Mouse (Mus musculus) layer of hippocampus, postnatal 10 days (tissue): Measurements from ENCODE around the gene C1ql1. TPM values are rescaled to one million over a fixed set of nuclear protein-coding genes. Genes with fewer than 3 reads are reported as not detected.
A peak's percentile ranks its signal among the peaks of the same experiment; 100 is the strongest.

Experiments used
- DNase-seq, 2 experiments: peaks; one replicate each; pipeline ENCODE4 v3.0.0; 2021; ENCODE audit warnings: low spot score in 2 of 2
- total RNA-seq, 2 experiments: library from RNA; stranded (reverse); gene quantifications; 2 replicates each; pipeline ENCODE4 v1.2.3; 2021

The C1ql1 gene
- total RNA-seq, 2 experiments from 2014 or later: 32.3 to 37.5 TPM

DNA sequence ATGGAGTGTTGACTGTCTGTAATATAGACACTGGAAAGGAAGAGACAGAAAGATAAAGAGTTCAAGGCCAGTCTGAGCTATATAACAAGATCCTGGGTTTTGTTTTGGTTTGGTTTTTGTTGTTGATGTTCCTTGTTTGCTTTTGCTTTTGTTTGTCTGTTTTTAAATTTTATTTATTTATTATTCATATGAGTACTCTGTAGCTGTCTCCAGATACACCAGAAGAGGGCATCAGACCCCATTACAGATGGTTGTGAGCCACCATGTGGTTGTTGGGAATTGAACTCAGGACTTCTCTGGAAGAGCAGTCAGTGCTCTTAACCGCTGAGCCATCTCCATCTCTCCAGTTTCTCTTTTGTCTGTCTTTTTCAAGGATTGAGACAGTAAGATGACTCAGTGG lies 12.4 kb upstream of the C1ql1 start:
- DNase-seq: no peak

DNA sequence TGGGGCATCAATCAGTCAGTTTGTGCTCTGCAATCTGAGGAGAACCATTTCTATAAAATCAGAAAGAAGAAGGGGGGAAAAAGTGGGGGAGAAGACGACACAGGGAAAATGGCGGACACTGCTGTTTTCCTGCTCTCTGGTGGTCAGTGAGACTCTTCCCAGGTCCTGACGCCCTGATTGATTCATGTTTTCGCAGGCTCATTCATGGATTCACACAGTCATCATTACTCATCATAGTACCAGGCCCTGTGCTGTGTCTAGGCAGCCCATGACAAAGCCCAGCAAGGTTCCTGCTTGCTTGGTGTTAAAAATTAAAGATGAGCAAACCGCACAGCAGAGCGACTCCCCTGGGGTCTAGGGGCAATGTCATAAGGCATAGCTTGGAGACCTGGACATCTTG lies 11.9 kb upstream of the C1ql1 start:
- DNase-seq: no peak

DNA sequence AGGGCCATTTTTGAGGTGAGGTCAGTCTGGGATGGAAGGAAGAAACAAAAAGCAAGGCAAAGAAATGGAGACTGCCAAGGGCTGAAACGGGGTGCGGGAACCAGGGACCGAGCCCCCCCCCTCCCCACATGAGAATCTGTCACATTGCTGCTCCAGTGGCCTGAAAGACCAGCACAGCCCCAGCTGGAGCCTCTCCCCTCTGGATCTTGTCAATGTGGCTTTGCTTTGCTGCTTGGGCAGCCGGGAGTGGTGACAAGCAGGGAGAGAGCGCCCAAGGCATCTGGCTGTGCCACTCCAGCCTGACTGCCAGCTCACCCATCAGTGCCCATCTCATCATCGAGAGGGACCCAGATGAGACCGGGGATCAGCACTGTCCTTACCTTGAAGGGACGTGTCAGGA lies 11.2 kb upstream of the C1ql1 start:
- DNase-seq: no peak

DNA sequence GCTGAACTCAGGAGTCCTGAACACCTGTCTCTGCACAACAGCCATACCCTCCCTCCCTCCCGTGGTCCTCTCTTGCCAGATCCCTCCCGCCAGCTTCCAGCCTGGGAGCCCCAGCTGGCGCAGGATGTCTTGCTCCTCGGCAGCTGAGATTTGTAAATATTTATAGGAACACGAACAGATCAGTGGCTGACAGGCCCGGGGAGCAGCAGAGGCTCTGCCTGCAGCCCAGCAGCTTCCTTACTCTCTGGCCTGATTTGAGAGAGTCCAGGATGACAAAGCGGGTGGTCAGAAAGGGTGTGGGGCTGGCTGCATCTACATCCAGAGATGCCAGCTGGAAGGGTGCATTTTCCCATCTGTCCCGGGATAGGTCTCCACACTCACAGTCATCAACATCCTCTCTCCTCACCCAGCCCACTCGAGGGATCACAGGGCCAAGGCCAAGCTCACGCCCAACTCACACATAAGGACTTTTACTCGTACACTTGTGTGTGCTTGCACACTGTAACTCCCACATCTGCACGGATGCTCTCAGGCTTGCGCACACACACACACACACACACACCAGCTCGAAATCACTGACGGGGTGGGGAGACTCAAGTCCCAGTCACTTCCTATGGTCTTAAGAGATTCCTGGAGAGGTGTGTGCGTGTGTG lies 10.6 kb upstream of the C1ql1 start:
- DNase-seq: no peak

DNA sequence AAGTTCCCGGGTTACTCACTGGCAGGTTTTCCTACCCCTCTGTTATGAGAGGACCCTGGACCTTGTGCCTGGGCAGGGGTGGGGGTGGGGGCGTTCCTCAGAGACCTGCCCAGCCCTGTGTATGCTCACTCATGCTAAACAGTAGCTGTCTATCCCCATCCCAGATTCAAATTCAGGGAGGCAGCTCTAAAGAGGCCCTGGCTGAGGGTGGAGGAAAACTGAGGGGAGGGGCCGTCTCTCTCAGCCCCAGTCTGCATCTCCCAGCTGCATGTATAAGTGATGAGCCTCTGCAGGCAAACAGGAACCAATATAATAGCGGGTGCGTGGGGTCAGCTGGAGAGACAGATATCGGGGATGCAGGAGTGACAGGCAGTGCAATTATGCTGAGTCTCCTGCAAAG lies 6.4 kb upstream of the C1ql1 start:
- no peak for DNase-seq

DNA sequence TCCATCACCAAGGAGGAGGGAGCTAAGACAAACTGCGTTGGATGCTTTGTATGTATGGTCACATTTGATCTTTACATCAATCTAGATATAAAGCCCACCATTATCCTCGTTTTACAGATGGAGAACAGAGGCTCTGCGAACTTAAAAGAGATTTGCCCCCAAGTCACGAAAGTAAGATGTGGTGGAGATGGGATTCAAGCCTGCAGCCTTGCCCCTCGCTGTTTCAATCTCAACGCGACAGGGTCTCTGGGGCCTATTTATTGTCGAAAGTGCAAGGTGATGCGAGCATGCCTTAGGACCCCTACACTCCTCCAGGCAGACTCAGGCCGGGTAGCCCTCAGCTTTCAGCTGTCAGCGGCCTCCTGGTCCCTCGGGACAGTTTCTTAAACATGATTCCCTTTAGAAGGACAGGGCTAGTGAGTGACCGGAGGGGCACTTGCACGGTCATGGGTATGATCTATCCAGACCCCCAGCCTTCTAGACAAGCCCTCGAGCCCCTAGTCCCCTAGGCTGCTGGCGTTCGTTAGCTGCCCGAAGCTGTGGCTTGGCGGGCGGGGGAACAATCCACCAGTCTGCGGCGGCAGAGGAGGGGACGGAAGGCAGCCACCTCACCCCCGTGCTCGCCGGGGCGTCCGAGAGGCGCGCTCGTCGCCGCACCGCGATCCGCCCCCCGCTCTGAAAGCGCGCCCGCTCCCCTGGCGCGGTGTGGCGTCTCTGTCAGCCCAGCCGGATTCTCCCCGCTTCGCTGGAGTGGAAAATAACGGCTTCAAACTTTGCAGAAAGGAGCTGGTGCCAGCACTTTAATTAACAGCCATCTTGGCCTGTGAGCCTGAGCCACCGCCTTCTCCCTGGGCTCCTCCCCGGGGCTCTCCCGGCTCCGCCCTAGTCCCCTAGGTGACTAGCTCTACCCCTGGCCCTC lies 1.8 kb upstream of the C1ql1 start:
- DNase-seq: peak in 1 of 2 experiments; percentile 54

DNA sequence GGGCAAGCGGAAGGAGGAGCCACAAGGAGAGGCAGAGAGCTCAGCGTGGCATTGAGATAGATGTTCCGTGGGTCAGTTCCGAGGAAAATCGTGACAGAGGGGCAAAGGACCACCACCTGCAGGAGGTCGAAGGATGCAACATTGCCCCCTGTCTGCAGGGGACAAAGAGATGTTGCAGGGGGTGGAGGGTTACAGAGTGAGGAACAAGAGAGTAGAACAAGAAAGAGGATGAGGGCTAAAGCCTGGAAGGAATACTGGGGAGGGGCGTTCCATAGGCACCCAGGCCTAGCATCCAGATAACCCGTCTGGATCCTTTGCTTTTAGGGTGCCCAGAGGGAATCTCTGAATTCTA lies 480 bp upstream of the C1ql1 start:
- no peak for DNase-seq

DNA sequence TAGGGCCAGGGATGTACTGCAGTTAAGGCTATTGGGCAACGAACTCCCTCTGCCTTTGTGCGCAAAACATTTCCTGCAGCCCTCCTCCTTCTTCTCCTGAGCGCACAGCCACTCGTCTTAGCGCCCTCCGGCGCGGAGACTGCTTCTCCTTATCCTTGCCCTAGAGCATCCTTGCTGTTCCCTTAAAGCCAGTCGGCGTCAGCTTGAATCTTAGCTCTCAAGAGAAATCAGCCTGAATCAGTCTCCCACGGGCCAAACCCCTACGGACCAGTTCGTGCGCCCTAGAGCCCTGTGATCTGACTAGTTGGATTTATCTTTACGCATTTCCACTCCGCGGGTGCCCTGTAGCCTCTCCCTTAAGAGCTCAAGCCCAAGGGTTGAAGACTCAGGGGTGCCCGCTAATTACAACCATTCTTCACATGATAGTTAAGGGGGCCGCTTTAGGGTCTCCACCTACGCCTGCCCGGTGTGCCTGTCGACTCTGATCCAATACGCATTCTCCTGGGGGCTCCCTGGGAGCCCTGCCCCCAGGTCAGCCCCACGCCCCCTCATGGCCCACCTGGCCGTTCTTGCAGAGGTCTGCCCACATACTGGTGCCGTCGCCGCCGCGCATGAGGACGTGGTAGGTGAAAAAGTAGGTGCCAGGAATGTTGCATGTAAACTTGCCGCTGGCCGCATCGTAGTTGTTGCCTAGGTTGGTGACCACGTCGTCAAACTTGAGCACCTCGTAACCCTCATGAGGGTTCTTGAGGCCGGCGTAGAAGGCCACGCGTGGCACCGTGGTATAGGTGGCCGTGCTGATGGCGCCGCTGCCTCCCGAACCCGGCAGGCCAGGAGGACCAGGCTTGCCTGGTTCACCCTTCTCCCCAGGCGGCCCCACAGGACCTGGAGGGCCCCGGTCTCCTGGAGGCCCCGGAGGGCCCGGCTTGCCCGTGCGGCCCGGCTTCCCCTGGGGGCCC lies 903 bp downstream of the C1ql1 start:
- no peak for DNase-seq

DNA sequence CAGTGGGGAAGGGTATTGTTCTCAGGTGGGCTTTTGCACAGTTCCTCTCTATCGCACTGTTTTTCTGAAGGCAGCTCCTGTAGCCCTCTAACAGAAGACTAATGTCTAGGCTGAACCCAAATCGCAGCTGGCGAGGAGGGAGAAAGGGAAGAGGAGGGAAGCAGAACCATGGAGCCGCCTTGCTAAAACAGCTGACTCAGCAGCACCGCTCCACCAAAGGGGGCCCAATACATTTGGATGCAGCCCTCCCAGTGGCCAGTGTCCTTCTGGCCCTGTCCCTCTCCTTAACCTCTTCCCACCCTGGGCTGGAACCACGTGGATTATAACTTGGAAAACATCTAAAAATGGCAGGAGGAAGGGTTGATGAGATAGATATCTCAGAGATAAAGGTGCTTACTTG lies 5.3 kb downstream of the C1ql1 start:
- no peak for DNase-seq

DNA sequence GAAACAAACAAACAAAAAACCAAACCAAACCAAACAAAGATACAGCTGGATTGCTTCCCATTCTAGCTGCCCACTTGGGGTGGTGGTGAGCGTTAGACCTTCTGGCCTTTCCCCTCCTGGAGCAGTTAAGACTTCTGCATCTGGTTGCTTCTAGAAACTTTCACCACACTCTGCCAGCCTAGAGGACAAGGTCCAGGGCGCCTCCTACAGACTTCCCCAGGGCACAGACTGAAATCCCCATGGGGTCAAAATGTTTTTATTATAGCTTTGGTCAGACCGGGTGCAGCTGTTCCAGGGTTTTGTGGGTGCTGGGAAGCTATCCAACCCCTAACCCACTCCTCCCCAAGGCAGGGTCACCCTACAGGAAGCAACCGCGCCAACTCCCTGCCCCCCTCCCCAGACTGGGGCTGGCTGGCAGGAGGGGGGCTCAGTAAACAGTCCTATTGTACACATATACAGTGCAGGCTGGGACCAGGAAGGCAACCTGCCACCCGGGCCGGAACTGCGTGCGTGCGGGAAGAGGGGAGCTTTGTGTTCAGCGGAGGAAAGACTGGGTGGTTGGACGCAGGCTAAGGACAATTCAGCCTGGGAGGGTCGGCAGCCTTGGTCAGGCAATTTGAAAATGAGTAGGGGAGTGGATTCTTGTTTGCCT lies 7.3 kb downstream of the C1ql1 start:
- DNase-seq: no peak

DNA sequence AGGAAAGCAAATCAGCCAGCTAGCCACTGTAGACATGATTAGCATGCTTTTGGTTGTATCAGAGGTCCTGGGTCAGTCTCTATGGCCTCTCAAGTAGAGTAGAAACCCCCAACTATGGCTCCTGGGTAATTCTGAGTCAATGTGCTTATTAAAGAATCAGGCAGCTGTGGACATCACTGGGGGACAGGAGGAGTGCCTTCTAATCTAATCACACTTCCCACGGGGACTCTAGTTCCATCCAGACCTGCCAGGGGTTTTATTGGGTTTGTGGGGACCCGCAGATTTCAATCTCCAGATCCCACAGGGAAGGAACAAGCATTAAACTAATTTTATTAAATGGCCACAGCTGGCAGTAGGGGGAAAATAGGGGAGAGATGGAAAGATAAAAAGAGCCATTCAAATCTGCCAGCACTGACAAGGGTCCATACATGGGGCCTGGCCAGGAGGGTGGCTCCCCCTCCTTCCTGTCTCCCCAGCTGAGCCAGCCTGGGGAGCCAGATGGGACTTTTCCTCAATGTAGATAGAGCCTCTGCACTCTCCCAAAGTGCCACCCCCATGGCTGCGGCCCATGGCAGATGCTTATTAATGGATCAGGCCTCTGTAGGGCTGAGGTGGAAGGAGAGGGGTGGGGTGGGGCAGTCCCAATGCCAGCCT lies 8.8 kb downstream of the C1ql1 start:
- DNase-seq: peak in 1 of 2 experiments; percentile 51

DNA sequence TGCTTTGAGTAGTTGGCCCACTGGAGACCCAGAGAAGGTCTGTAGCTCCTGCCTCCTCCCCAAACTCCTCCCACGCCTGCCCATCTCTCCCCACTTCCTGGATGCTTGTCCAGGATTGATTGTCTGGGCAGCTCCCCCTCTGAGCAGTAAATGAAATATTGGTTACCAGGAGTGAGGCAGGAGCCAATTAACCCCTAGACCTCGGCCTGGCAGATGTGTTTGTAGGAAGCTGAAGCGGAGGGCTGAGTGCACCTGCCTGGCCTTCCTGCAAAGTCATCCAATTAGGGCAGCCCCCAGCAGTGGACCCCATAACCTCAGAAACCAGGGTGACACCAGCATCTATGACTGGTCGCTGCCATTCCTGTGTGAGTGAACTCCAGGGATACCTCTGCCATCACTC lies 10.2 kb downstream of the C1ql1 start:
- no peak for DNase-seq

DNA sequence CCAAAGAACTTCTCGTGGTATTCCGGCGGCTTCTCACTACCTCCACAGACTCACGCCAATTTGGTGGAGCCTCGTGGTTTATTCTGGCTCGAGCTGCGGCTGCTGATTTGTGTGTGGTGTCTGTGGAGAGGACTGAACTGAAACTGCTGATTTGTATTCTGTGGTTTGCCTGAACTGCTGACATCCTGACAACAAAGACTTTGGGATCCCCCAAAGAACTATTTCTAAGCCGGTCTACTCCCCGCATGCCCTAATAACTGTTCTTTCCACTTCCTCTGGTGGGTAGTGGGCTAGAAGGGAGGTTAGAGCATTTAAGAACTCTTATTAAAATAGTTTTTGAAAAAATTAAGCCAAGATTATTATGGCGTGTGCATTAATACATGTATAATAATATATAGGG lies 15.8 kb downstream of the C1ql1 start:
- DNase-seq: no peak

DNA sequence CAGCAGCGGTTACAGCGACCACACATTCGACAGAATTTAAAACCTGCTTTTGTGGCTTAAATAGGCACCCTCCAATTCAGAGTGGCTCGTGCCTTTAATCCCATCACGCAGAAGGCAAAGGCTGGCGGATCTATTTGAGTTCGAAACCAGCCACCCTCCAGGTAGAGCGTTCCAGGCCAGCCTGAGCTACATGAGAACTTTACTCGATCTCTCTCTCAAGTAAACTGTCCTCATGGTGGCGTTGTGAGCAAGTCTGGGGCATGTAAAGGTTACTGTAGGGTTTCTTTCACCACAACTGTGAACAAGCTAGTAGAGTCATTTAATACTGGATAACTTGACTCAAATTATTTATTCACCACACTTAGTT lies 21.2 kb downstream of the C1ql1 start:
- DNase-seq: no peak

DNA sequence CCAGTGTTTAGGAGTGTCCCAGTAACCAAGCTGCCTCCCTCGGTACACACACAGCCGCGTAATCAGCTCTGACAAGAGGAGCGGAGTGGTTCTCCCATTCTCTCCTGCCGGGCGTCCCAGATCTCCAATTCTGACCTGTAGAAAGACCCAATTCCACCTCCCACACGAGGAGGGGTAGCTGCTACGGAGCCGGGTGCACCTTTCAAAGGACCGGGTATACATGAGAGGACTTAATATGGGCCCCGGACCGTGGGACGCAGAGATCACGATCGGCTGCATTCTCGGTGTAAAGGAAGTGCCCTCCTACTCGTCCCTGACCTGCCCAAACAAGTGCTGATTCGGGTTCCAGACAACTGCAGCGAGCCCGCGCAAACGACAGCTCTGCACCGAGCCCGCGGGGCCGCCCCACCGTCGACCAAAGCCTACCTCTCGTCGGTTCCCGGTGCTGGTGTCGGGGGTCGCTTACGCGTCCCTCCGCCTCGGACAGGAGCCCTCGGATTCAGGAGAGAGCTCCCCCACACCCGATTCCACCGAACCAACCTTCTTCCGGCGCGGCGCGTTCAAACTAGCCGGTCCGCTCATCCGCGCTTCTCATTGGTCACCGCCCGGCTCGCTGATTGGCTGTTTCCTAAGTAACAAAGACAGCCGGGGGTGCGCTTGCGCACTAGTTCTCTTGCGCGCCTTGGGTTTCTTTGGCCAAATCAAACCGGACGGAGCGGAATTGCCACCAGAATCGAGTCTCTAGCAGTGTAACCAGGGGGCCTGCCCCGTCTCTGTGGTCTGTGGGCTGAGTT lies 21.7 kb downstream of the C1ql1 start, which contains the start of gene Kif18b:
TSS of gene Kif18b (minus strand) at position 568 of the 794 bp plus-strand sequence.
- DNase-seq: peak; percentile 90 to 94

DNA sequence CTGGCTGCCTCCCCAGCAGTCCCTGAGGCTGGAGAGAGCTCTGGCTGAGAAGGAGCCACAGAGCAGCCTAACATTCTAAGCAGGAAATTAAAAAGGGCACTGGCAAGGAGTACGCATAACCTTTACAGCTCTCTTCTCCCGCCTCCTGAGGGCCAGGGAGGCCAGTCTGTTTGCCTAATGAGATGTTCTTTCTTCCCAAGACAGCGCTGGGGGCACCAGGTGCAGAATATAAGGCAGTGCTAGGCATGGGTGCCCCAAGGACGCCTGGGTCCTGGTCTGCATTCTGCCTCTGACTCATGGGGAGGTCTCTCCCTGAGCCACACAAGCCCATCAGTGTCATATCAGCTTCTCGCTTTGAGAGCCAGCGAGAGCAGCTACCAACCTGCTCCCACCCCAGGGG lies 25.0 kb downstream of the C1ql1 start:
- DNase-seq: no peak

DNA sequence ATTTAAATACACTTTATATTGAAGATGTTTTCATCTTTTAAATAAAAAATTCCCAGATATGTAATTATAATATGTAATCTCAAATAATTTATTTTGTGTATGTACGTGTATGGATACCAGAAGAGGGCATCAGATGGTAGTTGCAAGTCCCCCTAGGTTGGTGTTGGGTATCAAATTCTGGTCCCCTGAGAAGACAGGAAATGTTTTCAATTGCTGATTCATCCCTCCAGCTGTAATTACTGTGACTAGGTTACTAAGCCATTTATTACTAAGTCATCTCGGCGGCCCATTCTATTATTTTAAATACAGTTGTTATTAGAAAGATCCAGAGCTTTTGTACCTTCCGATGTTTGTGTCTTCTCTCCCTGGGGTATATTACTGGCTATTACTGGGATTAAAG lies 28.4 kb downstream of the C1ql1 start:
- DNase-seq: no peak

DNA sequence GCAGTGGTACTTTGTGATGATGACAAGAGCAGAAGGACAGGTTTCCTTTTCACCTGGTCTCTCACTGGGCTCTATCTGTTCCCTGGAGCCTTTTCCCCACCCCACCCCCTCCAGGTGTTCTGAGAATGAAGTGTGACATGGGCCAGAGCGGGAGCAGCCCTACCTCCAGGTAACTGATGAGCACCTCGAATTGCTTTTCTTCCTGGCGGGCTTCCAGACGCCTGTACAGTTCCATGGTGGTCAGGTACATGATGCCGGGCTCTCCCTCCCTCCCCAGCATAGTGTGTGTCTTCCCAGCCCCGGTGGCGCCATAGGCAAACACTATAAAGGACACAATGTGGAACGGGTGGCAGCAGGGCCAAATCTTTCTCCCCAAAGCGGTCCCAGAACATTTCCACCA lies 31.1 kb downstream of the C1ql1 start:
- no peak for DNase-seq

DNA sequence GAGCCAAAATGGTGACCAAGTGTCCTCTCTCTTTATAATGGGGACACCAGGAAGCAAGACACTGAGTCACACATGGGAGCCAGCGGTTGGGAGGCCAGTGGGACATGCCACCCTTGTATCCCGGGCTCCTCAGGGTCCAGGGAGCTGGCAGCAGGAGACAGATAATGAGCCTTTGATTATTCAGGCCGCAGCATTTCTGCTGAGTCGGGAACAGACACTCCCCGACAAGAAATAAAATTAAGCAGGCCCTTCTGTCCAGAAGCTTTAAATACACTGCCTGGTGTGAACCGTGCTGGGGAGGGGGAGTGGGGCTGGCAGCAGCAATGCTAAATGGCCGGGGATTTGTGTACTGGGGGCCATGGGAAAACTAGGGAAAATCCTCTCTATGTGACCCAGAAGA lies 35.1 kb downstream of the C1ql1 start:
- DNase-seq: no peak

DNA sequence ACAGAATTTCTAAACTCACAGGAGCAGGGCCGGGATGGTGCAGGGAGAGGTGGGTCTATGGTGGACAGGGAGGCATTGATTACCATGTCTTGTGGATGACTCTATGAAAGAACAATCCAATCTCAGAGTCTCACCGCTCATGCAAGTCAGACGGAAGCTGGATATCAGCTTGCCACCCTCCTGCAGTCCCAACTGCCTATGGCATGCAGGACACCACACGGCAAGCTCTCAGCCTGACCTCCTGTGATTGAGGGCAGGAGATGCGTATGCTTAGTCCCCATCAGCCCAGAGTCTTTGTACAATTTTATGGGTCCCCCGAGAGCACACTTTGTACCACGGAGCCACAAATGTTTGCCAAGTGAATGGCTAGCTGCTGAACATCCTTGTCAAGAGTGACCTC lies 42.8 kb downstream of the C1ql1 start:
- DNase-seq: no peak
